Mouse (Mus musculus) lung, embryonic 14.5 days (tissue): ENCODE data around the gene Dpf3. TPM values are rescaled to one million over a fixed set of nuclear protein-coding genes. Genes with fewer than 3 reads are reported as not detected.

Experiments used
- ATAC-seq: fragments of 200-750 bp; cut with Nextera tagmentation; 2 replicates; pipeline ENCODE4 v1.8.0; 2017; ENCODE audit warnings: mild to moderate bottlenecking, moderate TSS enrichment, moderate library complexity; ENCODE audit not compliant: insufficient read depth
- DNase-seq: peaks from one replicate; pipeline ENCODE4 v3.0.0-alpha.2; 2015
- H3K27ac ChIP-seq: fragments of 300-500 bp; sonication (generic); 2 replicates; pipeline ENCODE4 v1.5.1; 2014; ENCODE audit warnings: low read depth, mild to moderate bottlenecking, moderate library complexity
- H3K27me3 ChIP-seq: fragments of 300-500 bp; sonication (generic); 2 replicates; pipeline ENCODE4 v1.6.1; 2014; ENCODE audit warnings: low read length, control low read depth; ENCODE audit not compliant: insufficient read depth
- H3K36me3 ChIP-seq: fragments of 300-500 bp; sonication (generic); 2 replicates; pipeline ENCODE4 v1.6.1; 2014; ENCODE audit warnings: control low read depth; ENCODE audit not compliant: insufficient read depth
- H3K4me1 ChIP-seq: fragments of 300-500 bp; sonication (generic); 2 replicates; pipeline ENCODE4 v1.6.1; 2014; ENCODE audit warnings: antibody characterized with exemption, control low read depth; ENCODE audit not compliant: insufficient read depth
- H3K4me2 ChIP-seq: fragments of 300-500 bp; sonication (generic); 2 replicates; pipeline ENCODE4 v1.6.1; 2014; ENCODE audit warnings: mild to moderate bottlenecking
- H3K4me3 ChIP-seq: fragments of 300-500 bp; sonication (generic); 2 replicates; pipeline ENCODE4 v1.5.1; 2014; ENCODE audit warnings: low read depth, low read length
- H3K9ac ChIP-seq: fragments of 300-500 bp; sonication (generic); 2 replicates; pipeline ENCODE4 v1.6.1; 2014
- H3K9me3 ChIP-seq: fragments of 300-500 bp; sonication (generic); 2 replicates; pipeline ENCODE4 v1.6.1; 2016; ENCODE audit warnings: low read depth, low read length, control low read depth
- CTCF ChIP-seq: IDR thresholded peaks from 2 replicates; pipeline ENCODE4 v1.5.1; 2016; ENCODE audit warnings: antibody characterized with exemption, low read depth
- WGBS: fragments of 180-500 bp; shearing (Covaris S2); extraction: QIAGEN DNeasy Blood & Tissue Kit; methylation state at CpG from one replicate; pipeline ENCODE4 v1.1.7; 2014; 5-methylcytosine and 5-hydroxymethylcytosine counted together
- polyA plus RNA-seq: library from polyadenylated mRNA; unstranded; fragments of >200 nt; fragmentation: Nextera tagmentation; extraction: Ambion mirVana; gene quantifications from 2 replicates; pipeline ENCODE4 v1.2.1, GENCODE M21; 2014

The Dpf3 gene
- polyA plus RNA-seq, 1 experiment from 2014 or later, result 3.1 TPM

GRCm38 (mm10) chr12:83240571-83240970, 246.9 kb downstream of the Dpf3 start:
- no peak for TF ChIP-seq CTCF
- DNase-seq, result no peak
- Histone ChIP-seq H3K4me1 (no peaks in the 10 kb centered on the region), H3K4me2 (no peak overlapping the region), H3K9me3 (no peaks in the 10 kb centered on the region), H3K27ac (no peak overlapping the region), H3K9ac (no peak overlapping the region), H3K36me3 (no peaks in the 10 kb centered on the region), H3K4me3 (no peak overlapping the region), H3K27me3 (no peaks in the 10 kb centered on the region)
- no peak for ATAC-seq

DNA sequence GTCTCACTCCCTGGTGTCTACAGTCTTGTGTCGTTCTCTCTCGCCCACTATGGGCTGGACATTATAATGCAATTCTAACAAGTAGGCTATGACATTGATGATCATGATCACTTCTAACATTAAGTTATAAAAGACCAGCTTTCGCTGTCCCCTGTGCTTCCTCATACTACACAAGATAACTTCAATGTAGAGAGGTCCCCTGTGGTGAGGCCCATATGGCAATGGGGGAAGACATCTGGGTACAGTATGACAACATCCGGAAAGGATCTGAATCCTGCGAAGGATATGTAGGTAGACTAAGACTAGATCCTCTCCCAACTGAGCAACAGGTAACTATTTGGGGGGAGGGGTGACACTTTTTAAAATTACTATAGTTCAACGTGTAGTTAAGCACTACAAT, 251.7 kb downstream of the Dpf3 start:
- no peaks in the 10 kb centered on the region for H3K27me3 ChIP-seq

GRCm38 (mm10) chr12:83234981-83235380, 252.5 kb downstream of the Dpf3 start:
- TF ChIP-seq CTCF, result no peak
- H3K9me3 ChIP-seq, result peaks cover 4% of the 10 kb centered on the region; the same call in 1 of the 2 replicates
- no peak overlapping the region for H3K4me2 ChIP-seq
- no peak for DNase-seq
- WGBS, result 45% methylated on average over 2 of the region's 2 CpGs
- no peak overlapping the region for H3K9ac ChIP-seq
- H3K36me3 ChIP-seq, result no peaks in the 10 kb centered on the region
- no peak overlapping the region for H3K4me3 ChIP-seq
- H3K4me1 ChIP-seq, result no peaks in the 10 kb centered on the region
- ATAC-seq, result no peak
- no peaks in the 10 kb centered on the region for H3K27me3 ChIP-seq
- H3K27ac ChIP-seq, result no peak overlapping the region

More for the DNA sequence above, 251.7 kb downstream of the Dpf3 start:
- H3K9ac ChIP-seq, result no peak overlapping the region
- no peak overlapping the region for H3K4me3 ChIP-seq
- no peak for TF ChIP-seq CTCF
- H3K36me3 ChIP-seq, result no peaks in the 10 kb centered on the region
- ATAC-seq (no peak), DNase-seq (no peak)
- H3K27ac ChIP-seq, result no peak overlapping the region
- 91% methylated on average over 6 of the region's 6 CpGs for WGBS
- H3K4me1 ChIP-seq, result no peaks in the 10 kb centered on the region
- no peak overlapping the region for H3K4me2 ChIP-seq
- H3K9me3 ChIP-seq, result no peaks in the 10 kb centered on the region

DNA sequence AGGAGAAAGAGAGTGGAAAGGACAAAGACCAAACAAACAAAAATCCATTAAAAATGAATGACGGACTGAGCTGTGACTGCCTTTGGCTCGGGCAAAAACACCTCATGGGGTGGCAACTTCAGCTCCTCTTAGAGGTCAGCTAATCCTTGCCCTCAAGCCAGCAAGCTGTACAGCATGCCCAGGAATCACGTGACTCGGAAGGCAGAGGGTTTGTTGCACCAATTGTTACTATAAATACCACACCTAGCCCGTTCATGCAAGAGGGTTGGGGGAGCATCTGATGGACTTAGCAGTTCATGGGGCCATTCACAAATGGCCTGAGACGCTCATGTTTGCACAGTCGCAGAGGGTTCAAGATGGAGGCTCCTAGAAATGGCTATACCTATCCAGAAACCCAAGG, 253.9 kb downstream of the Dpf3 start:
- Histone ChIP-seq H3K4me3 (no peak overlapping the region), H3K9ac (no peak overlapping the region), H3K36me3 (no peaks in the 10 kb centered on the region), H3K27ac (no peak overlapping the region), H3K27me3 (no peaks in the 10 kb centered on the region), H3K4me2 (no peak overlapping the region), H3K9me3 (peaks cover 4% of the 10 kb centered on the region; the same call in 1 of the 2 replicates), H3K4me1 (no peaks in the 10 kb centered on the region)
- 39% methylated on average over 7 of the region's 7 CpGs for WGBS
- DNase-seq (no peak), ATAC-seq (no peak)
- no peak for TF ChIP-seq CTCF

GRCm38 (mm10) chr12:83232916-83233315, 254.6 kb downstream of the Dpf3 start:
- H3K9me3 ChIP-seq, result peaks cover 4% of the 10 kb centered on the region; the same call in 1 of the 2 replicates
- TF ChIP-seq CTCF, result no peak
- H3K4me1 ChIP-seq, result no peaks in the 10 kb centered on the region
- DNase-seq (no peak), ATAC-seq (no peak)
- no peaks in the 10 kb centered on the region for H3K36me3 ChIP-seq
- H3K9ac ChIP-seq, result no peak overlapping the region
- H3K27ac ChIP-seq, result no peak overlapping the region
- no peak overlapping the region for H3K4me2 ChIP-seq
- no peak overlapping the region for H3K4me3 ChIP-seq
- WGBS, result 56% methylated on average over 5 of the region's 5 CpGs
- H3K27me3 ChIP-seq, result no peaks in the 10 kb centered on the region

- Histone ChIP-seq H3K27me3 (no peaks in the 10 kb centered on the region), H3K4me2 (no peak overlapping the region), H3K27ac (no peak overlapping the region), H3K4me1 (no peaks in the 10 kb centered on the region), H3K36me3 (no peaks in the 10 kb centered on the region), H3K9me3 (peaks cover 4% of the 10 kb centered on the region; the same call in 1 of the 2 replicates), H3K9ac (no peak overlapping the region), H3K4me3 (no peak overlapping the region)
- ATAC-seq (no peak), DNase-seq (no peak)
- 74% methylated on average over 4 of the region's 4 CpGs for WGBS
- no peak for TF ChIP-seq CTCF
Observed at GRCm38 (mm10) chr12:83231258-83231657, 256.3 kb downstream of the Dpf3 start.

- Histone ChIP-seq H3K36me3 (no peaks in the 10 kb centered on the region), H3K27me3 (no peaks in the 10 kb centered on the region), H3K27ac (no peak overlapping the region), H3K9me3 (peaks cover 4% of the 10 kb centered on the region; the same call in 1 of the 2 replicates), H3K4me3 (no peak overlapping the region), H3K4me2 (no peak overlapping the region), H3K9ac (no peak overlapping the region), H3K4me1 (no peaks in the 10 kb centered on the region)
- no peak for TF ChIP-seq CTCF
- ATAC-seq (no peak), DNase-seq (no peak)
- 74% methylated on average over 6 of the region's 6 CpGs for WGBS
Observed at GRCm38 (mm10) chr12:83229683-83230082, 257.8 kb downstream of the Dpf3 start.

GRCm38 (mm10) chr12:83227014-83227413, 260.5 kb downstream of the Dpf3 start:
- no peak for TF ChIP-seq CTCF
- Histone ChIP-seq H3K9ac (no peak overlapping the region), H3K4me3 (no peak overlapping the region), H3K36me3 (no peaks in the 10 kb centered on the region), H3K27me3 (no peaks in the 10 kb centered on the region), H3K4me2 (no peak overlapping the region), H3K27ac (no peak overlapping the region), H3K9me3 (peaks cover 4% of the 10 kb centered on the region; the same call in 1 of the 2 replicates), H3K4me1 (no peaks in the 10 kb centered on the region)
- WGBS, result 78% methylated on average over 4 of the region's 4 CpGs
- DNase-seq, result no peak
- no peak for ATAC-seq
